Comparison of ENCODE assay signal across 19 mouse cellular contexts in genomic region chr2:31206882-31207281, GRCm38 (mm10). TPM values are rescaled to one million over a fixed set of nuclear protein-coding genes. Genes with fewer than 3 reads are reported as not detected.
A peak's percentile ranks its signal among the peaks of the same experiment; 100 is the strongest.
DNase-seq lines count a peak whose midpoint lies in the region; ATAC-seq and TF ChIP-seq lines count a peak whose summit lies in the region.
"Had no signal": no experiment of that assay in that cellular context is flagged by ENCODE, and none has a peak within 500 bp of the region (broad histone marks: within the 10 kb centered on the region; RNA-seq: fewer than 3 reads in every experiment).

No protein-coding gene starts in this region.

- H3K36me3 ChIP-seq in heart, embryonic 13.5 days = peaks cover 65% of the 10 kb centered on the region
- H3K36me3 ChIP-seq in heart, adult 2 months (ENCODE audit: control insufficient read depth, insufficient read depth, low read length) = no peaks in the 10 kb centered on the region
- H3K36me3 ChIP-seq in midbrain, embryonic 12.5 days = peaks cover 22% of the 10 kb centered on the region
- H3K36me3 ChIP-seq in midbrain, embryonic 11.5 days (ENCODE audit: control insufficient read depth, insufficient read depth, low read length) = no peaks in the 10 kb centered on the region
- peaks cover 7% of the 10 kb centered on the region for H3K36me3 ChIP-seq in hindbrain, embryonic 16.5 days (ENCODE audit: control insufficient read depth, insufficient read depth, low read length)
- peaks cover 32% of the 10 kb centered on the region for H3K36me3 ChIP-seq in neural tube, embryonic 15.5 days

- H3K27ac ChIP-seq in heart, embryonic 13.5 days (replicated peaks) = peak overlapping the region; percentile 94
- H3K27ac ChIP-seq in heart, adult 2 months = no peak overlapping the region
- H3K27ac ChIP-seq in midbrain, embryonic 12.5 days (replicated peaks) = peak overlapping the region; percentile 36
- no peak overlapping the region for H3K27ac ChIP-seq in midbrain, embryonic 11.5 days (ENCODE audit: low read depth, low read length)
- H3K27ac ChIP-seq in hindbrain, embryonic 16.5 days (ENCODE audit: low read depth, low read length) = no peak overlapping the region
- H3K27ac ChIP-seq in neural tube, embryonic 15.5 days (replicated peaks) = peak overlapping the region; percentile 46
- H3K27ac ChIP-seq: forebrain, embryonic 15.5 days had no signal

- no peaks in the 10 kb centered on the region for H3K79me2 ChIP-seq in heart, adult 2 months (replicated peaks; ENCODE audit: control insufficient read depth, insufficient read depth, low read length)

- no peak for TF ChIP-seq POLR2A in heart, adult 2 months (IDR thresholded peaks at IDR 0.05; ENCODE audit: insufficient read depth, low read depth, low read length)

- no peak overlapping the region for H3K4me2 ChIP-seq in heart, embryonic 13.5 days
- H3K4me2 ChIP-seq in midbrain, embryonic 12.5 days (replicated peaks) = no peak overlapping the region
- H3K4me2 ChIP-seq in midbrain, embryonic 11.5 days = no peak overlapping the region
- no peak overlapping the region for H3K4me2 ChIP-seq in hindbrain, embryonic 16.5 days (ENCODE audit: low read length)
- H3K4me2 ChIP-seq in neural tube, embryonic 15.5 days = no peak overlapping the region
- H3K4me2 ChIP-seq: forebrain, embryonic 15.5 days had no signal

- no peaks in the 10 kb centered on the region for H3K27me3 ChIP-seq in heart, embryonic 13.5 days (replicated peaks)
- no peaks in the 10 kb centered on the region for H3K27me3 ChIP-seq in heart, adult 2 months (ENCODE audit: control insufficient read depth, insufficient read depth, low read length)
- H3K27me3 ChIP-seq in midbrain, embryonic 12.5 days = no peaks in the 10 kb centered on the region
- no peaks in the 10 kb centered on the region for H3K27me3 ChIP-seq in midbrain, embryonic 11.5 days (ENCODE audit: control insufficient read depth, insufficient read depth, low read length)
- H3K27me3 ChIP-seq in hindbrain, embryonic 16.5 days (replicated peaks; ENCODE audit: control insufficient read depth, insufficient read depth, low read length) = no peaks in the 10 kb centered on the region
- H3K27me3 ChIP-seq in neural tube, embryonic 15.5 days (replicated peaks) = no peaks in the 10 kb centered on the region
- H3K27me3 ChIP-seq: CH12.LX; forebrain, embryonic 15.5 days had no signal

- no peak for TF ChIP-seq CTCF in heart, adult 2 months (IDR thresholded peaks at IDR 0.05)

- no peaks in the 10 kb centered on the region for H3K9me3 ChIP-seq in heart, embryonic 13.5 days
- H3K9me3 ChIP-seq in midbrain, embryonic 12.5 days = no peaks in the 10 kb centered on the region
- H3K9me3 ChIP-seq in midbrain, embryonic 11.5 days (ENCODE audit: control insufficient read depth, low read length) = no peaks in the 10 kb centered on the region
- no peaks in the 10 kb centered on the region for H3K9me3 ChIP-seq in hindbrain, embryonic 16.5 days (ENCODE audit: control insufficient read depth, low read length)
- H3K9me3 ChIP-seq in neural tube, embryonic 15.5 days (replicated peaks) = no peaks in the 10 kb centered on the region
- H3K9me3 ChIP-seq: forebrain, embryonic 15.5 days; limb, embryonic 10.5 days had no signal

- intact Hi-C loops in heart, adult 2 months (cut with DNase I) = no loop called here

- ATAC-seq in heart, embryonic 13.5 days (ENCODE audit: extremely low read depth, insufficient number of reproducible peaks, low FRiP score, low TSS enrichment) = no peak
- ATAC-seq in midbrain, embryonic 12.5 days (ENCODE audit: low FRiP score, low read depth) = no peak
- ATAC-seq in midbrain, embryonic 11.5 days (ENCODE audit: low FRiP score) = no peak
- peak; percentile 51; the same call in 1 of the 2 replicates for ATAC-seq in hindbrain, embryonic 16.5 days
- peak; percentile 39 for ATAC-seq in neural tube, embryonic 15.5 days (ENCODE audit: low FRiP score)
- ATAC-seq: forebrain, embryonic 15.5 days; intestine, embryonic 16.5 days had no signal

- H3K9ac ChIP-seq in heart, embryonic 13.5 days = peak overlapping the region; percentile 44; the same call in 1 of the 2 replicates
- no peak overlapping the region for H3K9ac ChIP-seq in heart, adult 2 months (ENCODE audit: low read depth, low read length)
- no peak overlapping the region for H3K9ac ChIP-seq in midbrain, embryonic 12.5 days (replicated peaks)
- no peak overlapping the region for H3K9ac ChIP-seq in midbrain, embryonic 11.5 days (ENCODE audit: low read length)
- no peak overlapping the region for H3K9ac ChIP-seq in hindbrain, embryonic 16.5 days (ENCODE audit: low read depth, low read length)
- no peak overlapping the region for H3K9ac ChIP-seq in neural tube, embryonic 15.5 days (replicated peaks)
- H3K9ac ChIP-seq: forebrain, embryonic 15.5 days; liver, postnatal 0 days had no signal

- no peak overlapping the region for H3K4me3 ChIP-seq in heart, embryonic 13.5 days
- no peak overlapping the region for H3K4me3 ChIP-seq in heart, adult 2 months
- H3K4me3 ChIP-seq in midbrain, embryonic 12.5 days = no peak overlapping the region
- H3K4me3 ChIP-seq in midbrain, embryonic 11.5 days (ENCODE audit: low read depth, low read length) = no peak overlapping the region
- no peak overlapping the region for H3K4me3 ChIP-seq in hindbrain, embryonic 16.5 days (ENCODE audit: low read length)
- H3K4me3 ChIP-seq in neural tube, embryonic 15.5 days (replicated peaks) = no peak overlapping the region
- H3K4me3 ChIP-seq: forebrain, embryonic 15.5 days; limb, embryonic 10.5 days had no signal

- peaks cover 93% of the 10 kb centered on the region for H3K4me1 ChIP-seq in heart, embryonic 13.5 days
- no peaks in the 10 kb centered on the region for H3K4me1 ChIP-seq in heart, adult 2 months (ENCODE audit: control insufficient read depth, insufficient read depth, low read length)
- peaks cover 22% of the 10 kb centered on the region; the same call in 1 of the 2 replicates for H3K4me1 ChIP-seq in midbrain, embryonic 12.5 days
- H3K4me1 ChIP-seq in midbrain, embryonic 11.5 days (ENCODE audit: control insufficient read depth, insufficient read depth, low read length) = peaks cover 11% of the 10 kb centered on the region
- H3K4me1 ChIP-seq in hindbrain, embryonic 16.5 days (ENCODE audit: control insufficient read depth, insufficient read depth, low read depth, low read length) = peaks cover 10% of the 10 kb centered on the region
- peaks cover 26% of the 10 kb centered on the region for H3K4me1 ChIP-seq in neural tube, embryonic 15.5 days

- no peak for TF ChIP-seq EP300 in heart, adult 2 months (IDR thresholded peaks at IDR 0.05; ENCODE audit: insufficient read depth, low read depth, low read length)

- WGBS in heart, embryonic 13.5 days = 61% methylated on average over 8 of the region's 8 CpGs
- 70% methylated on average over 8 of the region's 8 CpGs for WGBS in heart, adult 2 months
- 62% methylated on average over 8 of the region's 8 CpGs for WGBS in midbrain, embryonic 12.5 days
- WGBS in midbrain, embryonic 11.5 days = 75% methylated on average over 8 of the region's 8 CpGs
- WGBS in hindbrain, embryonic 16.5 days = 28% methylated on average over 8 of the region's 8 CpGs
- 28% methylated on average over 8 of the region's 8 CpGs for WGBS in neural tube, embryonic 15.5 days

- no peak for DNase-seq in heart, adult 2 months
- no peak for DNase-seq in midbrain, embryonic 11.5 days (ENCODE audit: low spot score, missing footprints)
- DNase-seq in lung, postnatal 14 days = no peak
- DNase-seq: cerebellum, adult 11-12 months; cerebellum, postnatal 25 days; embryo, embryonic 11 days; gastrocnemius, postnatal 14 days; heart, postnatal 10 days; kidney, postnatal 36 days; lung, postnatal 10 days had no signal

RNA-seq across cellular contexts. Expression of gene Ncs1, which starts 38.7 kb away (rescaled TPM):
- 36.3 and 39.4 TPM in 2 replicates for polyA plus RNA-seq in heart, embryonic 13.5 days (2015; fragmentation: Nextera tagmentation; extraction: Ambion mirVana)
- total RNA-seq in heart, adult 2 months (2021) = 10 to 100 TPM; 11.8 to 14.1 TPM
- 5.9 and 8.3 TPM in 2 replicates for polyA plus RNA-seq in heart, adult 2 months (2012; rRNA removed)
- 75.8 and 90.3 TPM in 2 replicates for polyA plus RNA-seq in midbrain, embryonic 12.5 days (2016; fragmentation: Nextera tagmentation; extraction: Ambion mirVana)
- 64.3 and 67.4 TPM in 2 replicates for polyA plus RNA-seq in midbrain, embryonic 11.5 days (2014; fragmentation: Nextera tagmentation; extraction: Ambion mirVana)
- 151 and 174 TPM in 2 replicates for polyA plus RNA-seq in hindbrain, embryonic 16.5 days (2015; fragmentation: Nextera tagmentation; extraction: Ambion mirVana)
- 145 and 179 TPM in 2 replicates for polyA plus RNA-seq in neural tube, embryonic 15.5 days (2015; fragmentation: Nextera tagmentation; extraction: Ambion mirVana)

RNA-seq across cellular contexts. Expression of gene Gpr107, which starts 54.8 kb away (rescaled TPM):
- 29.7 and 34.8 TPM in 2 replicates for polyA plus RNA-seq in heart, embryonic 13.5 days (2015; fragmentation: Nextera tagmentation; extraction: Ambion mirVana)
- total RNA-seq in heart, adult 2 months (2021) = 10 to 100 TPM; 29.0 to 30.9 TPM
- 16.0 and 32.3 TPM in 2 replicates for polyA plus RNA-seq in heart, adult 2 months (2012; rRNA removed)
- polyA plus RNA-seq in midbrain, embryonic 12.5 days (2016; fragmentation: Nextera tagmentation; extraction: Ambion mirVana) = 41.7 and 43.7 TPM in 2 replicates
- polyA plus RNA-seq in midbrain, embryonic 11.5 days (2014; fragmentation: Nextera tagmentation; extraction: Ambion mirVana) = 26.5 and 27.8 TPM in 2 replicates
- 34.4 and 37.3 TPM in 2 replicates for polyA plus RNA-seq in hindbrain, embryonic 16.5 days (2015; fragmentation: Nextera tagmentation; extraction: Ambion mirVana)
- polyA plus RNA-seq in neural tube, embryonic 15.5 days (2015; fragmentation: Nextera tagmentation; extraction: Ambion mirVana) = 33.7 and 36.3 TPM in 2 replicates

Comparison
In these comparisons a context has a peak if more than half of its experiments do, and no peak if none do; other contexts are left out.
1. H3K27ac ChIP-seq: peak in heart, embryonic 13.5 days (single experiment), midbrain, embryonic 12.5 days (single experiment) and neural tube, embryonic 15.5 days (single experiment); none in heart, adult 2 months (single experiment), midbrain, embryonic 11.5 days (single experiment) and hindbrain, embryonic 16.5 days (single experiment).
2. ATAC-seq: peak in hindbrain, embryonic 16.5 days (single experiment) and neural tube, embryonic 15.5 days (single experiment); none in heart, embryonic 13.5 days (single experiment), midbrain, embryonic 12.5 days (single experiment) and midbrain, embryonic 11.5 days (single experiment).